Mouse (Mus musculus): Measurements from ENCODE around the gene Psmb3. TPM values are rescaled to one million over a fixed set of nuclear protein-coding genes. Genes with fewer than 3 reads are reported as not detected.

The Psmb3 gene
- polyA plus RNA-seq, 1 experiment from 2014 or later, result 430 TPM

DNA sequence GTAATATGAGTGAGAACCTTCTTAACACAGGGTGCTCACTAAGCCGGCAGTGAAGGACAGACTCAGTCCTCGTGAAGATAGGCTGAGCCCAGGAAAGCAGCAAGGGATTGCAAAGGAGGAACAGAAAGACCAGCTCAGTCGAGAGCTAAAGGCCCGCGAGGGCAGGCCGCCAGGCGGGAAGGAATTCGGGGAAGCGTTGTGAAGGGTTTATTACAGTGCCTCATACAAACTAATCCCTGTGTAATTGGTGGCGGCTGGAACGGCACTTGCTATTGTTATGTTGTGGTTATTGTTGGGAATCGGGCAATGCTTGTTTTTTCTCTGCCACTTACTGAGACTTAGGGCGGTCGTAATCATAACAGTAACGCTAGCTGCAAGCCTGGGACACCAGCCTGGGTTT, 25.8 kb upstream of the Psmb3 start:
- Histone ChIP-seq H3K4me3 (ENCODE audit: low read length) (no peak overlapping the region), H3K4me1 (replicated peaks; ENCODE audit: control insufficient read depth, insufficient read depth, low read length) (peaks cover 23% of the 10 kb centered on the region), H3K36me3 (ENCODE audit: control insufficient read depth, insufficient read depth, low read length) (peaks cover 43% of the 10 kb centered on the region), H3K27ac (ENCODE audit: low read length) (no peak overlapping the region), H3K9ac (ENCODE audit: low read length) (no peak overlapping the region), H3K4me2 (ENCODE audit: low read depth, low read length) (no peak overlapping the region), H3K9me3 (ENCODE audit: control insufficient read depth, low read length) (no peaks in the 10 kb centered on the region), H3K27me3 (ENCODE audit: control insufficient read depth, insufficient read depth, low read depth, low read length) (no peaks in the 10 kb centered on the region)
- 59% methylated on average over 15 of the region's 15 CpGs for WGBS
- no peak for ATAC-seq (ENCODE audit: low read depth)

DNA sequence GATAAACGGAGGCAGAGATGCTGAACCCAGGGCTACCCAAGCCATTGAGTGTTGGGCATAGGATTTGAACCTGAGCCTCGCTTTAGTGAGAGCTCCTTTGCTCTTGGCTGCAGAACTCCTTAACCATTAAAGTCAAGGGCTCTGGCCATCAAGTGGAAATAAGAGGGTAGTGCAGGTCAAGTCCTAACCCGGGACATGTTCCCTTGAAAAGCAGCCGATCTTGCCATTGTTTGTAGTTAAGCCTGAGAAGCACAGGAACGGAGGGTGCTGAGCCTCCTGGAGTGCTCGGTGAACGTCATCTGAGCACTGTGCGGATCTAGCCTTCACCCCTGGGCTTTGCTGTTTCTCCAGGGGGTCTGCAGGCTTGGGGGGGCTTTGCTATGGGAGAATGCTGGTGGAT, 25.4 kb upstream of the Psmb3 start:
- Histone ChIP-seq H3K9ac (ENCODE audit: low read length) (no peak overlapping the region), H3K4me3 (ENCODE audit: low read length) (no peak overlapping the region), H3K4me1 (replicated peaks; ENCODE audit: control insufficient read depth, insufficient read depth, low read length) (peaks cover 23% of the 10 kb centered on the region), H3K27ac (ENCODE audit: low read length) (no peak overlapping the region), H3K4me2 (ENCODE audit: low read depth, low read length) (no peak overlapping the region), H3K27me3 (ENCODE audit: control insufficient read depth, insufficient read depth, low read depth, low read length) (no peaks in the 10 kb centered on the region), H3K9me3 (ENCODE audit: control insufficient read depth, low read length) (no peaks in the 10 kb centered on the region), H3K36me3 (ENCODE audit: control insufficient read depth, insufficient read depth, low read length) (peaks cover 43% of the 10 kb centered on the region)
- WGBS, result 56% methylated on average over 8 of the region's 8 CpGs
- no peak for ATAC-seq (ENCODE audit: low read depth)

GRCm38 (mm10) chr11:97678301-97678700, 24.9 kb upstream of the Psmb3 start:
- Histone ChIP-seq H3K27ac (ENCODE audit: low read length) (no peak overlapping the region), H3K27me3 (ENCODE audit: control insufficient read depth, insufficient read depth, low read depth, low read length) (no peaks in the 10 kb centered on the region), H3K4me2 (ENCODE audit: low read depth, low read length) (no peak overlapping the region), H3K9ac (ENCODE audit: low read length) (0 out of 2 replicates have a peak overlapping the region, but pooled peaks have one; percentile 37), H3K4me3 (ENCODE audit: low read length) (no peak overlapping the region), H3K9me3 (ENCODE audit: control insufficient read depth, low read length) (no peaks in the 10 kb centered on the region), H3K36me3 (ENCODE audit: control insufficient read depth, insufficient read depth, low read length) (peaks cover 40% of the 10 kb centered on the region), H3K4me1 (replicated peaks; ENCODE audit: control insufficient read depth, insufficient read depth, low read length) (peaks cover 26% of the 10 kb centered on the region)
- 80% methylated on average over 15 of the region's 15 CpGs for WGBS
- ATAC-seq (ENCODE audit: low read depth), result no peak

- Histone ChIP-seq H3K4me2 (ENCODE audit: low read depth, low read length) (0 out of 2 replicates have a peak overlapping the region, but pooled peaks have one; percentile 14), H3K9me3 (ENCODE audit: control insufficient read depth, low read length) (no peaks in the 10 kb centered on the region), H3K4me1 (replicated peaks; ENCODE audit: control insufficient read depth, insufficient read depth, low read length) (peaks cover 44% of the 10 kb centered on the region), H3K4me3 (ENCODE audit: low read length) (no peak overlapping the region), H3K27ac (ENCODE audit: low read length) (peak overlapping the region; percentile 65), H3K36me3 (ENCODE audit: control insufficient read depth, insufficient read depth, low read length) (peaks cover 21% of the 10 kb centered on the region), H3K27me3 (ENCODE audit: control insufficient read depth, insufficient read depth, low read depth, low read length) (no peaks in the 10 kb centered on the region), H3K9ac (ENCODE audit: low read length) (peak overlapping the region; percentile 40; the same call in 1 of the 2 replicates)
- 0 out of 2 replicates have a peak, but pooled peaks have one; percentile 26 for ATAC-seq (ENCODE audit: low read depth)
- whole genome bisulfite sequencing, result 54% methylated on average over 12 of the region's 12 CpGs
These were observed 22.8 kb upstream of the Psmb3 start for GRCm38 (mm10) chr11:97680430-97680829.

DNA sequence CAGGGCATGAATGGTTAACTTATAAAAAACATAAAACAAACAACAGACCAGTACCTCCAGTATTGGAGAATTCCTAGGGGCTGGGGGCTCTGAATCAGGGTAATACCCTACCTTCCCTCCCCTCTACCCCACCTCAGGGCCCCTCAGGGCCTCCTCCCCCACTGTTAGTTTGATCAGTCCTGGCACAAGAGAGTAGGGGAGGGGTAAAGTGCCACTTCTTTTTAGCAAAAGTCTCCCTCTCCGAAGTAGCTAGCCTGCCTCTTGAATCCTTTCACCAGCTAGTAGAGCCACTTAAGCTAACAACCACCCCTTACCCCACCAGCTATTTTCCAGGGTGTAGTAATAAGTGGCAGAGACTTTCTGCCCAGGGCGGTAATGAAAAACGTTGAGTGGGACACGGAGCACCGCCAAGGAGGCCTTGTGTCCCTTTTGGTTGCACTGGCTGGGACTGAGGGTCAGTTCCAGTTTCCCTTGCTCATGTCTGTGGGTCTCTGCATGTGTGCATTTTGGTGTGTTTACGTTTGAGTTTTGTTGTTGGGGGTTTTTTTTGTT, 20.6 kb upstream of the Psmb3 start:
- Histone ChIP-seq H3K36me3 (ENCODE audit: control insufficient read depth, insufficient read depth, low read length) (peaks cover 21% of the 10 kb centered on the region), H3K27me3 (ENCODE audit: control insufficient read depth, insufficient read depth, low read depth, low read length) (no peaks in the 10 kb centered on the region), H3K4me2 (ENCODE audit: low read depth, low read length) (peak overlapping the region; percentile 22; the same call in 1 of the 2 replicates), H3K4me3 (ENCODE audit: low read length) (no peak overlapping the region), H3K9ac (ENCODE audit: low read length) (no peak overlapping the region), H3K27ac (ENCODE audit: low read length) (peak overlapping the region; percentile 92), H3K9me3 (ENCODE audit: control insufficient read depth, low read length) (no peaks in the 10 kb centered on the region), H3K4me1 (replicated peaks; ENCODE audit: control insufficient read depth, insufficient read depth, low read length) (peaks cover 50% of the 10 kb centered on the region)
- 53% methylated on average over 6 of the region's 6 CpGs for WGBS
- peak; percentile 62 for ATAC-seq (ENCODE audit: low read depth)

GRCm38 (mm10) chr11:97684063-97684680, 19.0 kb upstream of the Psmb3 start:
- Histone ChIP-seq H3K4me2 (ENCODE audit: low read depth, low read length) (no peak overlapping the region), H3K4me1 (replicated peaks; ENCODE audit: control insufficient read depth, insufficient read depth, low read length) (peaks cover 50% of the 10 kb centered on the region), H3K4me3 (ENCODE audit: low read length) (no peak overlapping the region), H3K9ac (ENCODE audit: low read length) (no peak overlapping the region), H3K9me3 (ENCODE audit: control insufficient read depth, low read length) (no peaks in the 10 kb centered on the region), H3K36me3 (ENCODE audit: control insufficient read depth, insufficient read depth, low read length) (peaks cover 20% of the 10 kb centered on the region), H3K27ac (ENCODE audit: low read length) (peak overlapping the region; percentile 69; the same call in 1 of the 2 replicates), H3K27me3 (ENCODE audit: control insufficient read depth, insufficient read depth, low read depth, low read length) (no peaks in the 10 kb centered on the region)
- ATAC-seq (ENCODE audit: low read depth), result no peak
- WGBS, result 72% methylated on average over 6 of the region's 6 CpGs

GRCm38 (mm10) chr11:97684766-97685165, 18.4 kb upstream of the Psmb3 start:
- Histone ChIP-seq H3K4me3 (ENCODE audit: low read length) (no peak overlapping the region), H3K27ac (ENCODE audit: low read length) (peak overlapping the region; percentile 69), H3K9ac (ENCODE audit: low read length) (no peak overlapping the region), H3K9me3 (ENCODE audit: control insufficient read depth, low read length) (no peaks in the 10 kb centered on the region), H3K36me3 (ENCODE audit: control insufficient read depth, insufficient read depth, low read length) (peaks cover 15% of the 10 kb centered on the region), H3K4me2 (ENCODE audit: low read depth, low read length) (no peak overlapping the region), H3K4me1 (replicated peaks; ENCODE audit: control insufficient read depth, insufficient read depth, low read length) (peaks cover 50% of the 10 kb centered on the region), H3K27me3 (ENCODE audit: control insufficient read depth, insufficient read depth, low read depth, low read length) (no peaks in the 10 kb centered on the region)
- no peak for ATAC-seq (ENCODE audit: low read depth)
- 28% methylated on average over 7 of the region's 7 CpGs for WGBS

DNA sequence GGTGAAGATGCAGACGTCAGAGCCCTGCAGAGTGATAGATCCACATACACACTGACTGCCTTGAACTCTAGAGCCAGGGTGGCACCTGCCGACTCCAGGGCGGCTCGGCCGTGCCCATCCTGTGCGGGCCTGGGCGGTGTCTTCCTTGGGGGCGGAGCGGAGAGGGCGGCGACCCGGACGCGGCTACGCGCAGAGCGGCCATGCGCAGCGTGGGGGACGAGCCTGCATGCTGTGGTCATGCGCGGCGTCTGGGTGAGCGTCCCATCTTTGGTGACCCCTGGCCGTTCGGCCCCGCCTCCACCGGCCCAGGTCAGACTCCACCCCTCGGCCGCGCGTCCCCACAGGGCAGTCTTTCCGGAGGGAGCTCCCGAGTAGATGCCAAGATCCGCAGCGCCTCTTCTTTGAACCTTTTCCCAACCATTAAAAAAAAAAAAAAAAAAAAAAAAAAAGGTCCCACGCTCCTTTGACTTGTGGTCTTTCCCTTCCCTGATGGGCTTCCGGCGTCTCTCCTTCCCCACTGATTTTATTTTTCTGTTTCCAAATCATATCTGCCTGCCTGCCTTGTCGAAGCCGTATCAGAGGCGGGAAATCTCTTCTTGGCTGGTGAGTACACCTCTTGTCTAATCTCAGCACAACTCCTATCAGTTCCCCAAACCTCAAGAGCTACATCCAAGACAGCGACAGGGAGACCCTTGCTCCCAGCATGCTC, 17.4 kb upstream of the Psmb3 start, which contains the start of gene Cisd3:
TSS of gene Cisd3 (plus strand) at position 214 of the 709 bp plus-strand sequence.
- Histone ChIP-seq H3K36me3 (ENCODE audit: control insufficient read depth, insufficient read depth, low read length) (peaks cover 16% of the 10 kb centered on the region), H3K27me3 (ENCODE audit: control insufficient read depth, insufficient read depth, low read depth, low read length) (no peaks in the 10 kb centered on the region), H3K4me1 (replicated peaks; ENCODE audit: control insufficient read depth, insufficient read depth, low read length) (peaks cover 43% of the 10 kb centered on the region)

DNA sequence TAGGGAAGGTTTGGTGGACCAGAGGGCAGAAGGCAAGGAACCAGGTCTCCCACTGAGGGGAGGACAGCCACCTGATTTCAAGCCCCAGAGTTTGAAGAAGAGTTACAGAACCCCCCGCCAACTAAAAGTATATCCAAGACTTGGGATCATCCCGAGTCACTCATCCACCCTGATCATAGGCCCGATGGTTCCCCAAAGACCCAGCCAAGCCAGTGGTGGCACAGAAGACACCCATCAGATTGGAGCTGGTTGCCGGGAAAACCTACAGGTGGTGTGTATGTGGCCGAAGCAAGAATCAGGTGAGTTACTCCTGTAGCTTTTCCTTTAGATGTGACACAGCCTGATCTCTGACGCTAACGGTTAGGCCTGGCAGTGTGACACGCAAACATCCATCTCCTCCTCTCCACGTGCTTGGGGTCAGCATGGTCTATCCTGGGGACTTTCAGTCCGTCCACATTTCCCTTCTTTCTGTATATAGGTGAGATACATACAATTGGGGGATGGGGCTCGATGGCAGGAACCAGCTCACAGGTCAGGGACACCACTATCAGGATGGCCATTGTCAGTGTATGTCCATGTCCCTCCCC, 16.8 kb upstream of the Psmb3 start:
- H3K36me3 ChIP-seq (ENCODE audit: control insufficient read depth, insufficient read depth, low read length), result peaks cover 23% of the 10 kb centered on the region
- peak overlapping the region; percentile 70 for H3K4me2 ChIP-seq (ENCODE audit: low read depth, low read length)
- H3K27me3 ChIP-seq (ENCODE audit: control insufficient read depth, insufficient read depth, low read depth, low read length), result no peaks in the 10 kb centered on the region
- peak overlapping the region; percentile 63 for H3K9ac ChIP-seq (ENCODE audit: low read length)
- 52% methylated on average over 11 of the region's 11 CpGs for WGBS
- no peak for ATAC-seq (ENCODE audit: low read depth)
- peak overlapping the region; percentile 43 for H3K4me3 ChIP-seq (ENCODE audit: low read length)
- peaks cover 40% of the 10 kb centered on the region for H3K4me1 ChIP-seq (replicated peaks; ENCODE audit: control insufficient read depth, insufficient read depth, low read length)
- no peaks in the 10 kb centered on the region for H3K9me3 ChIP-seq (ENCODE audit: control insufficient read depth, low read length)
- peak overlapping the region; percentile 47; the same call in 1 of the 2 replicates for H3K27ac ChIP-seq (ENCODE audit: low read length)

More for the DNA sequence above, 17.4 kb upstream of the Psmb3 start, which contains the start of gene Cisd3:
- peak within 1 kb of the TSS; percentile 63 for H3K9ac ChIP-seq (ENCODE audit: low read length)
- WGBS, result under 1% methylated on average over 43 of the region's 43 CpGs
- peak within 1 kb of the TSS; percentile 43 for H3K4me3 ChIP-seq (ENCODE audit: low read length)
- H3K4me2 ChIP-seq (ENCODE audit: low read depth, low read length), result peak within 1 kb of the TSS; percentile 70
- no peaks in the 10 kb centered on the region for H3K9me3 ChIP-seq (ENCODE audit: control insufficient read depth, low read length)
- ATAC-seq (ENCODE audit: low read depth), result peak; percentile 86
- peak within 1 kb of the TSS; percentile 69 for H3K27ac ChIP-seq (ENCODE audit: low read length)
